Mouse (Mus musculus): ENCODE data around the gene Dagla. TPM values are rescaled to one million over a fixed set of nuclear protein-coding genes. Genes with fewer than 3 reads are reported as not detected.

Gene Dagla
- 1 to 10 TPM; 2.5 to 3.3 TPM for total RNA-seq (2021)
- polyA plus RNA-seq (2012; rRNA removed), result 4.8 and 5.7 TPM in 2 replicates
- long read RNA-seq, result 0 reads

DNA sequence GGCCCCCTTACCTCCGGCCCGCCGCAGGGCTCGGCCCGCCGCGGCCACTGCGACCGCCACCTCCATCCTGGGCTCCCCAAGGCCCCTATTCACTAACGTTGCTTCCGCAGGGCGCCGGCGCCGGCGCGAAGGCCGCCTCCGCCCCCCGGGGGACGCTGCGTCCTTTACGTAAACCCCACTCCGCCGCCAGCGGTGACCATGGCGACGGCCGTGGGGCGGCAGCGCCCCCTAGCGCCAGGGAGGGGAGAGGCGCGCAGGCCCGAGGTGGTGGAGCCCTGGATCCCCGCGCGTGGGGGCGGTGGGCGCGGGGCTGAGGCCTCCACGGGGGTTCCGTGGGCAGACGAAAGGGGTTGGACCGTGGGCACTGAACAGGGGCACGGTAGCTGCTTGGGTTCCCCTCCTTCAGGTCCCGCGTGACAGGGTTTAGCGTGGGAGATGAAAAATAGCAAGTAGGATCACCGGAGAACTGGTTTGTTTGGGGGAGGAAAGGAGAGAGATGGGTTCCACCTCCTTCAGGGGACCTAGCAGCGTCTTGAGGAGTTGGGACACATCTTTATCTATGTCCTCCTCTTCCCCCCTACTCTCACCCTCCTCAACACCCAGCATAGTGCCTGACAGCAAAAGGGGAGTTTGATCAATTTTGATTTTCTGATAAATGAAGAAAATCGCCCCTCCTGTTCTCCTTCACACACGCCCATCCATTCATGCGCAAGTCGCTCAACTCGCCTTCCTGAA lies at the start of gene Dagla:
Gene Dagla, minus strand, starts transcription at position 68 of the 735 bp plus-strand sequence.
- Histone ChIP-seq H3K27me3 (ENCODE audit: control insufficient read depth, insufficient read depth, low read length) (no peaks in the 10 kb centered on the region), H3K79me2 (replicated peaks; ENCODE audit: control insufficient read depth, insufficient read depth, low read length) (no peaks in the 10 kb centered on the region), H3K4me1 (ENCODE audit: control insufficient read depth, insufficient read depth, low read length) (0 out of 2 replicates have a peak, but pooled peaks cover 1% of the 10 kb centered on the region), H3K4me3 (peak within 1 kb of the TSS; percentile 76), H3K36me3 (ENCODE audit: control insufficient read depth, insufficient read depth, low read length) (no peaks in the 10 kb centered on the region), H3K9ac (ENCODE audit: low read depth, low read length) (peak within 1 kb of the TSS; percentile 80), H3K27ac (peak within 1 kb of the TSS; percentile 62)
- TF ChIP-seq CTCF (IDR thresholded peaks at IDR 0.05), result peak; percentile 100
- no peak for TF ChIP-seq POLR2A (IDR thresholded peaks at IDR 0.05; ENCODE audit: insufficient read depth, low read depth, low read length)
- no peak for TF ChIP-seq EP300 (IDR thresholded peaks at IDR 0.05; ENCODE audit: insufficient read depth, low read depth, low read length)
- WGBS, result 6% methylated on average over 55 of the region's 56 CpGs
- peak; percentile 82 to 95 for DNase-seq
- intact Hi-C loops (cut with DNase I), result loop anchor here (1.0 to 2.0 kb wide), 2 partner anchors 39 to 46 kb away; no protein-coding TSS in a partner anchor

DNA sequence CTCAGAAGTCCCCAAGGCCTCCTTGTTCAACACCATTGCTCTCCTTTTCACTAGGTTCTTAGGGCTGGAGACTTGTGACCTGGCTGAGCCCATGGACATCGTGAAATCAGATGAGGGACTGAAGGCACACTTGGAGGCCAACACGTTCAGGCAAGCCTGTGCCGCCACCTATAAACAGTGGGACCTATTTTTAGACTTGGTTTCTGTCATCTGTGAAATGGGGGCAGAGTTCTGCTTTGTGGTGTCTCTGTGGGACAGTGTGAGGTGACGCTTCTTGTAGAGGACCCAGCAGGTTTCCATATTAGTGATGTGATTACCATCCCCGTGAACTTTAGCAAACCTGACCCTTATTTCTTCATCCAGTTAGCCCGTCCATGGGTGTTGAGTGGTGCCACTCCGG lies 47.5 kb upstream of the Dagla start:
- H3K36me3 ChIP-seq (ENCODE audit: control insufficient read depth, insufficient read depth, low read length), result no peaks in the 10 kb centered on the region
- H3K79me2 ChIP-seq (replicated peaks; ENCODE audit: control insufficient read depth, insufficient read depth, low read length), result no peaks in the 10 kb centered on the region
- no peak for TF ChIP-seq POLR2A (IDR thresholded peaks at IDR 0.05; ENCODE audit: insufficient read depth, low read depth, low read length)
- no peak for TF ChIP-seq EP300 (IDR thresholded peaks at IDR 0.05; ENCODE audit: insufficient read depth, low read depth, low read length)
- no peak for TF ChIP-seq CTCF (IDR thresholded peaks at IDR 0.05)
- intact Hi-C loops (cut with DNase I), result no loop called here
- H3K4me1 ChIP-seq (ENCODE audit: control insufficient read depth, insufficient read depth, low read length), result no peaks in the 10 kb centered on the region
- no peak for DNase-seq
- WGBS, result 80% methylated on average over 7 of the region's 7 CpGs
- H3K27ac ChIP-seq, result no peak overlapping the region
- H3K27me3 ChIP-seq (ENCODE audit: control insufficient read depth, insufficient read depth, low read length), result no peaks in the 10 kb centered on the region
- H3K9ac ChIP-seq (ENCODE audit: low read depth, low read length), result no peak overlapping the region
- H3K4me3 ChIP-seq, result no peak overlapping the region

DNA sequence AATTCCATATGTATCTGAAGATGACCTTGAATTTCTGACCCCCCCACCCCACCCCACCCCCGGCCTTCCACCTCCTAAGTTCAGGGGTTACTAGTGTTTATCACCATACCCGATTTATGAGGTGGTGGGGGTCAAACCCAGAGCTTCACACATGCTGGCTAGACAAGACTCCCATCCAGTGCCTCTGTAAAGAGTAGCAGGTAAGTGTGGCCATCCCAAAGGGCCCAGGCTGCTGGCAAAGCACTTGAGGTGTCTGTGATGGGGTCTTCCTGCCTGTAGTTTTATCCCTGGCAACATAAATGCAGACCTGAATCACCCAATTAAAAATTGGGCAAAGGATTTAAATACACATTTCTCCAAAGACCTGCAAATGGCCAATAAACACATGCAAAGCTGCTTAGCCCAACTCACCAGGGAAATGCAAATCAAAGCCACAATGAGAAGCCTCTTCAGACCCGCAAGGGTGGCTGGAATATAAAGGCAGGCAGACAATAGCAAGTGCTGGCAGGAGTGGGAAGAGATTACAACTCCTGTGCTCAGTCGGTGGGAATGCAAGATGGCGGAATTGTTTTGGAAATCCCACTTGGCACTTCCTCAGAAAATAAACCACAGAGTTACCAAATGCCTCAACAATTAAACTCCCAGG lies 43.1 kb upstream of the Dagla start:
- H3K4me3 ChIP-seq, result no peak overlapping the region
- DNase-seq, result no peak
- no peak overlapping the region for H3K27ac ChIP-seq
- H3K9ac ChIP-seq (ENCODE audit: low read depth, low read length), result no peak overlapping the region
- H3K4me1 ChIP-seq (ENCODE audit: control insufficient read depth, insufficient read depth, low read length), result no peaks in the 10 kb centered on the region
- WGBS, result 57% methylated on average over 5 of the region's 5 CpGs
- no peaks in the 10 kb centered on the region for H3K27me3 ChIP-seq (ENCODE audit: control insufficient read depth, insufficient read depth, low read length)
- TF ChIP-seq POLR2A (IDR thresholded peaks at IDR 0.05; ENCODE audit: insufficient read depth, low read depth, low read length) (no peak), EP300 (IDR thresholded peaks at IDR 0.05; ENCODE audit: insufficient read depth, low read depth, low read length) (no peak), CTCF (IDR thresholded peaks at IDR 0.05) (no peak)
- no peaks in the 10 kb centered on the region for H3K36me3 ChIP-seq (ENCODE audit: control insufficient read depth, insufficient read depth, low read length)
- no peaks in the 10 kb centered on the region for H3K79me2 ChIP-seq (replicated peaks; ENCODE audit: control insufficient read depth, insufficient read depth, low read length)
- intact Hi-C loops (cut with DNase I), result no loop called here

DNA sequence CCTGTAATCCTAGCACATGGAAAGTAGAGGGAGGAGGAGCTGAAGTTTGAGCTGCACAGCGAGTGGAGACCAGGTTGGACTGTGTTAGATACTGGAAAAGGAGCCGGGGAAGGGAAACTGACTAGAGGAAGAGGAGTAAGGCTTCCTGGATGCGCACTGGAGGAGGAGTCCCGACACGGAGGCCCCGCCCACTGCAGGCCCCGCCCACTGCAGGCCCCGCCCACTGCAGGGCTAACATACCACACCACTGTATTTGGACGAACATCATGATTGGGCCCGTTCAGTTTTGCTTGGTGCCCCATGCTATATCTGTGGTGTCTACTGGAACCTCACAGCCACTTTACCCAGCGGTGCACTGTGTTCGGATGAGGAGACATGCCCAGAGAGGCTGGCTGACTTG lies 41.0 kb upstream of the Dagla start:
- TF ChIP-seq EP300 (IDR thresholded peaks at IDR 0.05; ENCODE audit: insufficient read depth, low read depth, low read length), result no peak
- TF ChIP-seq POLR2A (IDR thresholded peaks at IDR 0.05; ENCODE audit: insufficient read depth, low read depth, low read length), result no peak
- no peak for TF ChIP-seq CTCF (IDR thresholded peaks at IDR 0.05)
- H3K27me3 ChIP-seq (ENCODE audit: control insufficient read depth, insufficient read depth, low read length), result no peaks in the 10 kb centered on the region
- H3K36me3 ChIP-seq (ENCODE audit: control insufficient read depth, insufficient read depth, low read length), result no peaks in the 10 kb centered on the region
- intact Hi-C loops (cut with DNase I), result no loop called here
- H3K4me3 ChIP-seq, result no peak overlapping the region
- H3K27ac ChIP-seq, result no peak overlapping the region
- no peaks in the 10 kb centered on the region for H3K79me2 ChIP-seq (replicated peaks; ENCODE audit: control insufficient read depth, insufficient read depth, low read length)
- H3K4me1 ChIP-seq (ENCODE audit: control insufficient read depth, insufficient read depth, low read length), result peaks cover 6% of the 10 kb centered on the region
- DNase-seq, result no peak
- H3K9ac ChIP-seq (ENCODE audit: low read depth, low read length), result no peak overlapping the region
- 33% methylated on average over 12 of the region's 12 CpGs for WGBS

DNA sequence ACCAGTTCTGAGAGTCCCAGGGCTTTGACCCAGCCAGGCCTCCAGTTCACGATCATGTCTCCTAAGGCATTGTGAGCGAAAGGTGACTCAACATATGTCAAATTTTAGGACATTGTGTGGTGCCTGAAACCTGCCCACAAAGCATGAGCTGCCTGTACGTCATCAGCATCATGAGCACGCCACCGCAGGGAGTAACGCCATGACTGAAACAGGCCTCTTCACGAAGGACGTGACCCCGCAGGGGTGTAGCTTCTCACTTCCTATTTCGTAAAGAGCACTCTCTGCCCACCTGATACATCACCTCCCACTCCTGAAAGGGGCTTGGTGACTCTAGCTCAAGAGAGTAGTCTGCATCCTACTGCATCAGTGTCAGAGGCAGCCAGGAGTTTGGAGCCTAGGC lies 39.2 kb upstream of the Dagla start:
- no peaks in the 10 kb centered on the region for H3K79me2 ChIP-seq (replicated peaks; ENCODE audit: control insufficient read depth, insufficient read depth, low read length)
- WGBS, result 86% methylated on average over 10 of the region's 10 CpGs
- no peak overlapping the region for H3K4me3 ChIP-seq
- H3K27ac ChIP-seq, result no peak overlapping the region
- intact Hi-C loops (cut with DNase I), result loop anchor here (2.0 kb wide), 1 partner anchor 45 kb away; the partner anchor contains the start of gene Syt7
- no peak for DNase-seq
- H3K4me1 ChIP-seq (ENCODE audit: control insufficient read depth, insufficient read depth, low read length), result peaks cover 6% of the 10 kb centered on the region
- H3K27me3 ChIP-seq (ENCODE audit: control insufficient read depth, insufficient read depth, low read length), result no peaks in the 10 kb centered on the region
- TF ChIP-seq EP300 (IDR thresholded peaks at IDR 0.05; ENCODE audit: insufficient read depth, low read depth, low read length) (no peak), CTCF (IDR thresholded peaks at IDR 0.05) (no peak), POLR2A (IDR thresholded peaks at IDR 0.05; ENCODE audit: insufficient read depth, low read depth, low read length) (no peak)
- H3K9ac ChIP-seq (ENCODE audit: low read depth, low read length), result no peak overlapping the region
- H3K36me3 ChIP-seq (ENCODE audit: control insufficient read depth, insufficient read depth, low read length), result no peaks in the 10 kb centered on the region

All from heart, adult 2 months (tissue).